Mouse (Mus musculus): ENCODE data around the gene Itgb3.

Gene Itgb3

GRCm38 (mm10) chr11:104622040-104622962, 14.5 kb downstream of the Itgb3 start:
- no peak for DNase-seq (ENCODE audit: low spot score)

- DNase-seq (ENCODE audit: low spot score), result peak; percentile 62
These were observed 17.1 kb downstream of the Itgb3 start for GRCm38 (mm10) chr11:104624791-104625391.

GRCm38 (mm10) chr11:104625453-104626402, 17.9 kb downstream of the Itgb3 start:
- DNase-seq (ENCODE audit: low spot score), result peak; percentile 80

GRCm38 (mm10) chr11:104626635-104627034, 18.8 kb downstream of the Itgb3 start:
- DNase-seq (ENCODE audit: low spot score), result no peak

- DNase-seq (ENCODE audit: low spot score), result no peak
These were observed 20.0 kb downstream of the Itgb3 start for GRCm38 (mm10) chr11:104627616-104628301.

- no peak for DNase-seq (ENCODE audit: low spot score)
These were observed 20.8 kb downstream of the Itgb3 start for GRCm38 (mm10) chr11:104628566-104628965.

- no peak for DNase-seq (ENCODE audit: low spot score)
These were observed 22.5 kb downstream of the Itgb3 start for GRCm38 (mm10) chr11:104630185-104630835.

GRCm38 (mm10) chr11:104631306-104631705, 23.5 kb downstream of the Itgb3 start:
- DNase-seq (ENCODE audit: low spot score), result no peak

GRCm38 (mm10) chr11:104637010-104637409, 29.2 kb downstream of the Itgb3 start:
- no peak for DNase-seq (ENCODE audit: low spot score)

- peak; percentile 50 for DNase-seq (ENCODE audit: low spot score)
These were observed 30.2 kb downstream of the Itgb3 start for GRCm38 (mm10) chr11:104638006-104638405.

- no peak for DNase-seq (ENCODE audit: low spot score)
These were observed 31.1 kb downstream of the Itgb3 start for GRCm38 (mm10) chr11:104638906-104639305.

- no peak for DNase-seq (ENCODE audit: low spot score)
These were observed 31.8 kb downstream of the Itgb3 start for GRCm38 (mm10) chr11:104639634-104640033.

GRCm38 (mm10) chr11:104640894-104641293, 33.1 kb downstream of the Itgb3 start:
- no peak for DNase-seq (ENCODE audit: low spot score)

- no peak for DNase-seq (ENCODE audit: low spot score)
These were observed 35.4 kb downstream of the Itgb3 start for GRCm38 (mm10) chr11:104643236-104643635.

GRCm38 (mm10) chr11:104645402-104645801, 37.6 kb downstream of the Itgb3 start:
- no peak for DNase-seq (ENCODE audit: low spot score)

GRCm38 (mm10) chr11:104646173-104646572, 38.4 kb downstream of the Itgb3 start:
- DNase-seq (ENCODE audit: low spot score), result no peak

GRCm38 (mm10) chr11:104646611-104647010, 38.8 kb downstream of the Itgb3 start:
- no peak for DNase-seq (ENCODE audit: low spot score)

- no peak for DNase-seq (ENCODE audit: low spot score)
These were observed 39.5 kb downstream of the Itgb3 start for GRCm38 (mm10) chr11:104647188-104647867.

GRCm38 (mm10) chr11:104648571-104648970, 40.8 kb downstream of the Itgb3 start:
- peak; percentile 36 for DNase-seq (ENCODE audit: low spot score)

- no peak for DNase-seq (ENCODE audit: low spot score)
These were observed 52.8 kb downstream of the Itgb3 start for GRCm38 (mm10) chr11:104660599-104660998.
